Mouse (Mus musculus): ENCODE results near the gene Gm13283.
"Not testable (repeated sequence)": the region's sequence is repeated elsewhere in the genome, so short reads cannot be mapped to it uniquely, and the experiment has no call there.

- TF ChIP-seq ZNF384, CHD2 (IDR thresholded peaks at IDR 0.05; ENCODE audit: low read depth, low read length): not testable (repeated sequence)
Measured at GRCm38 (mm10) chr4:88759610-88760268, at the start of gene Gm13283.
